Mouse (Mus musculus): ENCODE measurements around the gene Rasa3. TPM values are rescaled to one million over a fixed set of nuclear protein-coding genes. Genes with fewer than 3 reads are reported as not detected.

The Rasa3 gene
- total RNA-seq, 2 experiments from 2014 or later, result 6.8 to 7.3 TPM

- no peak for DNase-seq (ENCODE audit: low spot score)
Measured at GRCm38 (mm10) chr8:13562118-13562517, 115.3 kb downstream of the Rasa3 start, which contains the start of gene 1700029H14Rik. Gene 1700029H14Rik, minus strand, starts transcription at chr8:13562461.

DNA sequence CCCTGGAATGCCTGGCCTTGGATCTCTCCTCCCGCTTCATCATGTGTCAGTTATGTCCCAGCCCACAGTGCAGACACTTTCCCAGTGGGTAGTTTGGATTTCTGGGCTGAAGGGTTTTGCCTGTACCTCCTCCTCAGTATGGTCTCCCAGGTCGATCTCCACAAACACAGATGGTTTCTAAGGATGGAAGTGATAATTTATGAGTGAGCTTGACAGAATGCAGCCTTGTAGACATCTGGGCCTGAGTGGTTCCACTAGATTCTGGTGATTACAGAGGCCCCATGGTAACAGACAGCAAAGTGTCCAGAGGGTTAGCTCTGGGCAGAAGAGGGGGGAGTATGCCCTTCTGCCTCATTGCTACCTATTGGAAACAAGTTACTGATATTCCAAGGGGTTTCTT, 119.9 kb downstream of the Rasa3 start:
- DNase-seq (ENCODE audit: low spot score), result no peak

- DNase-seq (ENCODE audit: low spot score), result no peak
Measured at GRCm38 (mm10) chr8:13551574-13551830, 125.9 kb downstream of the Rasa3 start.

- peak; percentile 92 for DNase-seq (ENCODE audit: low spot score)
Measured at GRCm38 (mm10) chr8:13550718-13551573, 126.5 kb downstream of the Rasa3 start.

GRCm38 (mm10) chr8:13548831-13549230, 128.6 kb downstream of the Rasa3 start:
- DNase-seq (ENCODE audit: low spot score), result peak; percentile 76

- DNase-seq (ENCODE audit: low spot score), result peak; percentile 55
Measured at GRCm38 (mm10) chr8:13548235-13548634, 129.2 kb downstream of the Rasa3 start.

DNA sequence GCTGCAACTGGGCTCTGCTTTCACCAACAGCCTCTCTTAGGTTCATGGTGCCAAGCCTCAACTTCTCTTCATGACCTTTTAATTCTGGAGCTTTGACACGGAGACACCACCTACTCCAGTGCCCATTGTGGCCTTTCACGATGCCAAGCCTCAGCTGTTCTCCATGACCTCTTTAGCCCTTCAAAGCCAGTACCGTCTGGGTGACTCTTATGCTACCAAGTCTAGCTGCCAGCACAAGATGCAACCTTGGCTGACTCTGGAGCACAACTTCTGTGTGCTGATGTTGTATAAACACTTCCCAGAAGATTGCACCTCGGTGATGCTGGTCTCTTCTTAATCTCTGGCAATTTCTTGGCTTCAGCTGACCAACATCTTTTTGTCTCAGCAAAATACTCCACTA, 131.0 kb downstream of the Rasa3 start:
- no peak for DNase-seq (ENCODE audit: low spot score)

GRCm38 (mm10) chr8:13541526-13541925, 135.9 kb downstream of the Rasa3 start:
- DNase-seq (ENCODE audit: low spot score), result no peak

DNA sequence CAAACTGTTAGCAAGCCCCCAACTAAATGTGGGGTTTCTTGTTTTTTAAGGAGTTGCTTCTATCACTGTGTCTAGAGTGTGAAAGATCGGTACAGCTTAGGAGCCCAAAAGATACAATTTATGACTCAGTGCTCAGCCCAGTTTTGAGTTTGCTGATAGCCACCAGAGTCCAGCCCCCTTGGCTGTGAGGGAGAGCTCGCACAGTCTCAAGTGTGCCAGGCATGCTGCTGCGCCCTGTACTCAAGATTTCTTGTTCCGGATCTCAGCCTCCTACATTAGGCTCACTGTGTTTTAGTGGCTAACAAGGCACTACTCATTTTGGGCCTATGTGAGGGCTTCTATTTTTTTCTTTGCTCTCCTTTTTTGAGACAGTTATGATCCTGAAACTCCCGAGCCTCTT, 137.3 kb downstream of the Rasa3 start:
- no peak for DNase-seq (ENCODE audit: low spot score)

DNA sequence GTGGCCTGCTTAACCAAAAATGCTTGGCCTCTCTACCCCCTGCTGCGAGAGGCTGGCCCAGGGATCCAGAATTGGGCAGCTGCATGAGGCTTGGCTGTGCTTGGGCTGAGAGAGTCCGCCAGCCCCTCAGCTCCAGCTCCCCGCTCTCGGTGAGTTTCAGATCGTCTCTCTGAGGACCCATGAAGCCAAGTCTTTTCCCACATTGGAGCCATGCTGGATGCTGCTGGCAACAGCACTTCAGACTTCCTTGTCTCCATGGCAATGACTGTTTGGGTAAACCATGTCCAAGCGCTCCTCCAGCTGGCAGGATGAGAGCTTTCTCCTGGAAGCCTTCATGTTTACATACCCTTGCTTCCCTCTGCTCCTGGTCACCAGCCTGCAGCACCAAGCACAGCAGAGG, 138.6 kb downstream of the Rasa3 start:
- DNase-seq (ENCODE audit: low spot score), result peak; percentile 69

DNA sequence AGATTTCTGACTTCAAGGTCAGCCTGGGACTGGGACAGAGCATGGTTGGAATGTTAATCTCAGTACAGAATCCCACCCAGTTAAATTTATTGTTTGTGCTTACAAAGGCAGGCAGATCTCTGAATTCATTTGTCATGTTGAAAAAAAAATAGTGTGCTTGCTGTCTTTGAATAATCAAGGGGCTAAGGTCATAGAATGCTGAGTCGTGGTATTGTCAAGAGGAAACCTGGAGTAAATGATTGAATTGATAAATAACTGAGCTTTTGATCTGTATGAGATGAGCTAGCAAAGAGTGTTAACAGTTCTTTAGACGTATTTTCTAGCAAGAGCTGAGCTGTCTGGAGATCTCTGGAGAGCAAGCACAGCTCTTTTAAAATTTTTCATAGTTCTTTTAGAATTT, 140.3 kb downstream of the Rasa3 start:
- DNase-seq (ENCODE audit: low spot score), result no peak

DNA sequence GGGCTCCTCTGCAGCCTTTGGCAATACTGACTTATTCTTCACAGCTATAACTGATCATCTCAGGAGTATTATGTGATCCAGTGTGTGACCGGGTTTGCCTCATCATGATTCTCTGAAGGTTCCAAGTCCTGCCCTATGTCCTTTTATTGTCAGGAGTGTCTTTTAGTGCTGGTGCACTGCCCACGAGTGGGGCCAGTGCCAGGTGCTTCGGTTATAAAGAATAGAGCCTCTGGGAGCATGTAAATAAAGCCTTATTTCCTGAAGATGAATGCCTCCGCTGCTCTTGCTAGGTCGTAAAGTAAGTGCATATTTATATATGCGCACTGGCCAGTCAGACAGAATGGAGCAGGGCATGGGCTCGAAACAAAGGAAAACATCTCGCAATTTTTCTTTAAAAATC, 144.3 kb downstream of the Rasa3 start:
- DNase-seq (ENCODE audit: low spot score), result no peak

DNA sequence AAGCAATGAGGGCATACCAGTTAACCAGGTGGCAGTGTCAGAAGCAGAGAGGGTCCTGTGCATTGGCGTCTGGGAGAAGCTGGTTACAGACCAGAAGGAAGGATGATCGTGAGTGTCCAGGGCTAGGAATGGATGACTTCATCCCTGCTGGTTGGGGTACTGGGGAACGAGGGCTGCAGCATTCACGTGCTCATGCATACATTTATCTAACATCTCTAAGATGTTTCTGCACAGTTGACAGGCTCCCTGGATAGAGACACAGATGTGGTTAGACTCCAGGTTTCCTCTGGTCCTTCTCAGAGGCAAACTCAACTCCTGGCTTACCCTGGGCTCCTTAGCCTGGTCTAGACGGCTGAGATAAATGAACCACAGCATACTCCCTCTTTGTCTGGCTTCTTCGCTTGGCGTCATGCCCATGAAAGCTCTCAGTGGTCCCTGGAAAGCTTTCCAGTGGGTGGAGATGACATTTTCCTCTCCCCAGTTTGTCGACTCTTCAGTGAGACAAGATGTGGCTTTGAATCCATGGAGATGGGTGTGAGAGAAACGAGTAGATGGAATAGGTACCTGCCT, 145.7 kb downstream of the Rasa3 start:
- no peak for DNase-seq (ENCODE audit: low spot score)

DNA sequence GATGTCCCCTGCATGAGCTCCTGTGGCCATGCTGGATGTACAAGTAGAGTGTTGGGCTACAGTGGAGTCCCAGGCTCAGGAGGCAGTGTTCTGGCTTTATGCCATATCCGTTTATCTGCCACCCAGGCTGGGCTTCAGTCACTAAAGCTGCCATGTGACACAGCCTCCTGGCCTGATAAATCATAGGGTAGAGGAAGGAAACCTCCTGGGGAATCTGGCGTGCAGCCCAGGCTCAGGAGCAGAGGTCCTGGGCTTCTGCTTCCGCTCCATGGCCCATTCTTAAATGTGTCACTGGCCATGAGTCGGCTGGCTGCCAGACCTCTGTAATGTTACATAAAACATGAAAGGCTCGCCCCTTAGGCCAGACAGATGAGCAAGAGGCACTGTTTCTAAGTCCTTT, 146.5 kb downstream of the Rasa3 start:
- peak; percentile 78 for DNase-seq (ENCODE audit: low spot score)

- DNase-seq (ENCODE audit: low spot score), result no peak
Measured at GRCm38 (mm10) chr8:13530401-13530800, 147.0 kb downstream of the Rasa3 start.

- peak; percentile 80 for DNase-seq (ENCODE audit: low spot score)
Measured at GRCm38 (mm10) chr8:13529891-13530316, 147.5 kb downstream of the Rasa3 start.

DNA sequence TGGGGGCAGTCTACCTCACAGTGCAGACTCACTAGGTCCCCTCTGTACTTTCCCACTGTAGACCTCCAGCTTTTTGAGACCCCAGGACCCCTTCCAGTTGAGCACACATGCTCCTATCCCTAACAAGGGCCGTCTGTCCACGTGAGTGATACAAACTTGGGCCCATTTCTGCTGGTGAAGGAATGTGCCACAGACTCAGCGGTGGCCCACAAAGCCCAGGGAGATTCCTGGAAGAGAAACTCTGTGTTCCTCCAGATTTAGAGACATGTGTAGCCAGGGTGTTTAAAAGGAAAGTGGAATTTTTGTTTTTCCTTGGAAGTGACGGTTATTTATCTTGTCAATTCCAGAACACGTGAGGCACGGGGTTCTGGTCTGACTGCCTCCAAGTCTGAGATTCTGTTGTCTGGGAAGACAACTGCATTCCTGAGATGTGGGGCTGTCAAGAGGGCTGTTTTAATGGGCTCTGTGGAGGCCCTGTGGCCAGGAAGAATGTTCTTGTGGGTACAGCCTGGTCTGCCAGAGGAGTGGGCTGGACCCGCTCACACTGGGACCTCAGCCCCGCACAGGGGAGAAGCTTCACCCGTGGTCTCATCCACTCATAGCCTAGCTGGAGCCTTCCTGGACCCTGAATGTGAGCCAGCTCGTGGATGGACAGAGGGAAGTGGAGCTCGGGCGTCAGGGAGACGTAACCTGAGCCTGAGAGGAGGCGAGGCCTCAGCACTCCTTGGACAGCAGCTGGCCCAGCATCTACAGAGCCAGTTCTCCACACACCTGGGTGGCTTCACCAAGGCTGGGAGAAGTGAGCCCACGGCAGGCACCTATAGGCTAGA, 148.2 kb downstream of the Rasa3 start:
- peak; percentile 43 for DNase-seq (ENCODE audit: low spot score)

- DNase-seq (ENCODE audit: low spot score), result no peak
Measured at GRCm38 (mm10) chr8:13521392-13521791, 156.0 kb downstream of the Rasa3 start.

DNA sequence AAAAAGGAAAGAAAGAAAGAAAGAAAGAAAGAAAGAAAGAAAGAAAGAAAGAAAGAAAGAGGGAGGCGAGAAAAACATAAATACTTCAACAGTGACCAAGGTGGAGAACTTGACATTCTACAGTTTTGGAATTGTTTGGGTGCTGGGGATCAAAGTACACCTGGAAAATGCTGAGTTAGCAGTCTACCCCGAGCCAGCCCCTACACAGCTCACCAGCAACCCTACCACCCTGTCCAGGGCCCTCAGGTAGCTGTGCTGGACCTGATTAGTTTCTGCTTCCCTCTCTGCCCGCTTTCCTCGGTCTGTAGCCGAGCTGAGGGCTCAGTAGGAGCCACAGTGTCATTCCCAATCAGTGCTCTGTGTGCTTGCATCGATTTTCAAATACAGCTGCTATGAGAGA, 157.1 kb downstream of the Rasa3 start:
- no peak for DNase-seq (ENCODE audit: low spot score)

DNA sequence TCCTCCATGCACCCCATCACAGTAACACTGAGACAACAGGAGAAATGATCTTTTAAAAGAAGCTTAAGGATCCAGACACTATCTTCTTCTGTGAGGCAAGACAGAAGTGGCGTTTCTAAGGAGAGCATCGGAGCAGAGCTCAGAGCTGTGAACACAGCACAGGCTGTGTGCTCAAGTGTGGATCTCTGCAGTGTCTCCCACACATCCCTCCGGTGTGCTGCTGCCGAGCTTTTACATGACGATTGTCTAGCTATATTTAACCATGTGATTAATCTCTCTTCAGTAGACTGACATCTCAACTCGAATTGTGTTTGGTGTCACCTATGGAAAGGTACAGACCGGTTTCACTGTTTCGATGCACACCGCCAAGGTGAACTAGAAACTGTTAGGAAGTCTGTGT, 157.9 kb downstream of the Rasa3 start:
- no peak for DNase-seq (ENCODE audit: low spot score)

DNA sequence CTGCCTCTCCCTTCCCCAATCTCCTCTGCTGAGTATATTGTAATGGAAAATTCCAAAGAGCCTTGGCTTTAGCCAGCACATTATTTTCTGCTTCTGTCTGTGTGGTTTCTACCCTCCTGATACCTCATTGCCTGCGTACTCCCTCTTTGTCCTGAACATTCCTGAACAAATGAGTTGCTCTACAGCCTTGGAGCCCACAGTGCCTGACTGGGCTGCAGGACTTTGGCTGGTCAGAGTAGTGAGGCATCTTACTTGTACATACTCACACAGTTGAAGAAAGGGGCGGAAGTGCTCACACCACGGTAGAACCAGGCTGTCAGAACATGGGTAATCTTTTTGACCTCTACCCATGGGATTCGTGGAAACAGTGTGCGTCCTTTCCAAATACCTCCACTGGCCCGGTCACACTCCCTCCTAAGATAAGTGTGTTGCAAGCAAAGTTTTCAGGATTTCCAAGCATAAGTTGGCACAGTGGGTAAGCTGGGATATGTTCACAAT, 160.1 kb downstream of the Rasa3 start:
- no peak for DNase-seq (ENCODE audit: low spot score)
